Mouse (Mus musculus) MEL (cell line): ENCODE data around the gene Gm4846. TPM values are rescaled to one million over a fixed set of nuclear protein-coding genes. Genes with fewer than 3 reads are reported as not detected.
A peak's percentile ranks its signal among the peaks of the same experiment; 100 is the strongest.
"Not testable (repeated sequence)": the region's sequence is repeated elsewhere in the genome, so short reads cannot be mapped to it uniquely, and the experiment has no call there.

ENCODE experiments used
- DNase-seq: peaks from one replicate; pipeline ENCODE4 v3.0.0; 2011; ENCODE audit warnings: low read depth, low spot score
- H3K27ac ChIP-seq: 2 replicates; pipeline ENCODE4 v1.5.1; 2012; ENCODE audit warnings: low read depth, mild to moderate bottlenecking, control low read depth, low read length, moderate library complexity; ENCODE audit not compliant: control insufficient read depth
- H3K27me3 ChIP-seq, 2 experiments: fragments of 150-350 bp in 1 of 2; sonication (generic) in 1 of 2; 2 replicates each; pipeline ENCODE4 v1.6.1; 2012; ENCODE audit warnings: low read length in 2 of 2, mild to moderate bottlenecking in 2 of 2, improper control_type of control experiment in 1 of 2, moderate library complexity in 1 of 2; ENCODE audit not compliant: insufficient read depth in 2 of 2, control insufficient read depth in 1 of 2
- H3K36me3 ChIP-seq, 2 experiments: 2 replicates each; pipeline ENCODE4 v1.6.1; 2012 to 2014; ENCODE audit warnings: low read length in 2 of 2, improper control_type of control experiment in 1 of 2, inconsistent platforms in 1 of 2, mild to moderate bottlenecking in 1 of 2; ENCODE audit not compliant: insufficient read depth in 2 of 2, control insufficient read depth in 1 of 2
- H3K4me1 ChIP-seq, 2 experiments: fragments of 150-350 bp in 1 of 2; sonication (generic) in 1 of 2; 2 replicates each; pipeline ENCODE4 v1.6.1; 2012; ENCODE audit warnings: low read length in 2 of 2, improper control_type of control experiment in 1 of 2, mild to moderate bottlenecking in 1 of 2; ENCODE audit not compliant: insufficient read depth in 2 of 2, control insufficient read depth in 1 of 2
- H3K4me3 ChIP-seq, 2 experiments: fragments of 150-350 bp in 1 of 2; sonication (generic) in 1 of 2; 2 replicates each; pipeline ENCODE4 v1.5.1; 2012; ENCODE audit warnings: low read depth in 2 of 2, low read length in 2 of 2, mild to moderate bottlenecking in 2 of 2, moderate library complexity in 2 of 2, control low read depth in 1 of 2, improper control_type of control experiment in 1 of 2; ENCODE audit not compliant: control insufficient read depth in 1 of 2, insufficient read depth in 1 of 2
- H3K79me2 ChIP-seq: 2 replicates; pipeline ENCODE4 v1.6.1; 2012; ENCODE audit warnings: mild to moderate bottlenecking, low read length, moderate library complexity; ENCODE audit not compliant: control insufficient read depth, poor library complexity, insufficient read depth
- H3K9ac ChIP-seq: 2 replicates; pipeline ENCODE4 v1.6.1; 2012; ENCODE audit warnings: low read depth, mild to moderate bottlenecking, control low read depth, low read length, moderate library complexity; ENCODE audit not compliant: control insufficient read depth, poor library complexity, severe bottlenecking
- H3K9me3 ChIP-seq: fragments of 150-350 bp; sonication (generic); replicated peaks from 2 replicates; pipeline ENCODE4 v1.6.1; 2012; ENCODE audit warnings: mild to moderate bottlenecking, low read length, improper control_type of control experiment, moderate library complexity; ENCODE audit not compliant: insufficient read depth
- CHD1 ChIP-seq: IDR thresholded peaks from 2 replicates; pipeline ENCODE4 v1.6.1; 2012; ENCODE audit warnings: low read depth, mild to moderate bottlenecking, inconsistent platforms, low read length, improper control_type of control experiment
- CHD2 ChIP-seq: IDR thresholded peaks from 2 replicates; pipeline ENCODE4 v1.6.1; 2011; ENCODE audit warnings: low read length, improper control_type of control experiment
- E2F4 ChIP-seq: IDR thresholded peaks from 2 replicates; pipeline ENCODE4 v1.6.1; 2011; ENCODE audit warnings: low read depth, low read length, improper control_type of control experiment, borderline replicate concordance
- ELF1 ChIP-seq: IDR thresholded peaks from 2 replicates; pipeline ENCODE4 v1.6.1; 2014; ENCODE audit warnings: low read depth, mild to moderate bottlenecking, inconsistent platforms, low read length, improper control_type of control experiment, moderate library complexity
- HCFC1 ChIP-seq: IDR thresholded peaks from 2 replicates; pipeline ENCODE4 v1.6.1; 2012; ENCODE audit warnings: low read depth, mild to moderate bottlenecking, inconsistent platforms, low read length, improper control_type of control experiment, moderate library complexity
- MAX ChIP-seq: IDR thresholded peaks from 2 replicates; pipeline ENCODE4 v1.6.1; 2011; ENCODE audit warnings: low read length, improper control_type of control experiment
- MEF2A ChIP-seq: IDR thresholded peaks from 2 replicates; pipeline ENCODE4 v1.6.1; 2014; ENCODE audit warnings: low read depth, mild to moderate bottlenecking, inconsistent platforms, low read length, improper control_type of control experiment; ENCODE audit not compliant: poor library complexity, insufficient replicate concordance, severe bottlenecking; ENCODE audit errors: extremely low read depth
- MXI1 ChIP-seq: IDR thresholded peaks from 2 replicates; pipeline ENCODE4 v1.6.1; 2011; ENCODE audit warnings: mild to moderate bottlenecking, low read depth, low read length, improper control_type of control experiment
- NRF1 ChIP-seq: IDR thresholded peaks from 2 replicates; pipeline ENCODE4 v1.6.1; 2014; ENCODE audit warnings: low read depth, mild to moderate bottlenecking, inconsistent platforms, low read length, improper control_type of control experiment, moderate library complexity; ENCODE audit not compliant: poor library complexity, insufficient read depth, severe bottlenecking
- POLR2A ChIP-seq, 2 experiments: IDR thresholded peaks; 2 replicates each; pipeline ENCODE4 v1.6.1; 2011 to 2012; ENCODE audit warnings: low read length in 2 of 2, mild to moderate bottlenecking in 2 of 2, control low read depth in 1 of 2, improper control_type of control experiment in 1 of 2, low read depth in 1 of 2, moderate library complexity in 1 of 2; ENCODE audit not compliant: control insufficient read depth in 1 of 2, insufficient read depth in 1 of 2, poor library complexity in 1 of 2
- POLR2AphosphoS5 ChIP-seq: IDR thresholded peaks from 2 replicates; pipeline ENCODE4 v1.6.1; 2012; ENCODE audit warnings: low read depth, borderline replicate concordance, mild to moderate bottlenecking, inconsistent platforms, low read length, moderate library complexity, mixed read lengths
- RAD21 ChIP-seq: IDR thresholded peaks from 2 replicates; pipeline ENCODE4 v1.6.1; 2011; ENCODE audit warnings: mild to moderate bottlenecking, low read depth, low read length, improper control_type of control experiment
- UBTF ChIP-seq: IDR thresholded peaks from 2 replicates; pipeline ENCODE4 v1.6.1; 2012; ENCODE audit warnings: low read depth, mild to moderate bottlenecking, inconsistent platforms, low read length, improper control_type of control experiment, moderate library complexity, borderline replicate concordance; ENCODE audit not compliant: insufficient read depth
- ZC3H11A ChIP-seq: IDR thresholded peaks from 2 replicates; pipeline ENCODE4 v1.6.1; 2012; ENCODE audit warnings: low read depth, mild to moderate bottlenecking, inconsistent platforms, low read length, improper control_type of control experiment
- ZKSCAN1 ChIP-seq: IDR thresholded peaks from 2 replicates; pipeline ENCODE4 v1.6.1; 2012; ENCODE audit warnings: low read depth, mild to moderate bottlenecking, inconsistent platforms, low read length, improper control_type of control experiment, moderate library complexity
- polyA plus RNA-seq, 2 experiments: library from polyadenylated mRNA; stranded (reverse) in 1 of 2; unstranded in 1 of 2; fragments of >175 nt in 1 of 2; fragments of >200 nt in 1 of 2; gene quantifications; 2 replicates each; pipeline versions ENCODE4 v1.2.1 to v1.2.4; 2012; ENCODE audit warnings: low replicate concordance in 2 of 2, low read depth in 1 of 2; ENCODE audit not compliant: insufficient read length in 2 of 2, insufficient read depth in 1 of 2, missing spikeins in 1 of 2
- total RNA-seq: library from RNA; depleted of rRNA; stranded (reverse); fragments of 300-350 nt; gene quantifications from 2 replicates; pipeline ENCODE4 v1.2.3, GENCODE M21; 2012; rRNA removed

Gm4846 gene
- total RNA-seq = not detected in 2 replicates
- not detected for polyA plus RNA-seq

DNA sequence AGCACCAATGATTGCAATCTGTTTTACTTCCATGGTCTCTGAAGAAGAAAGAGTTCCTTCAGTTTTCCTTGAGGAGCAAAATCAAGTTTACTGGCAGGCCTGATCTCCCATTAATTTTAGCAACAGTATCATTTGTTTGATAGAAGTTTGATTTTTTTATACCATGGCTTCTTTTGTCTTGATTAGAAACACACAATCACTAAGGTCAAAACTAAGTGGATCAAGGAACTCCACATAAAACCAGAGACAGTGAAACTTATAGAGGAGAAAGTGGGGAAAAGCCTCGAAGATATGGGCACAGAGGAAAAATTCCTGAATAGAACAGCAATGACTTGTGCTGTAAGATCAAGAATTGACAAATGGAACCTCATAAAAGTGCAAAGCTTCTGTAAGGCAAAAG is at the start of gene Gm4846:
Gm4846 (minus strand) TSS at position 101 of the 400 bp plus-strand sequence.
- H3K27ac ChIP-seq, H3K9ac ChIP-seq, H3K27me3 ChIP-seq, H3K36me3 ChIP-seq, H3K4me1 ChIP-seq, DNase-seq, H3K9me3 ChIP-seq, H3K4me3 ChIP-seq, H3K79me2 ChIP-seq: not testable (repeated sequence)

GRCm38 (mm10) chr1:166531521-166531920 is 34.1 kb upstream of the Gm4846 start:
- not testable (repeated sequence) for H3K36me3 ChIP-seq, H3K4me1 ChIP-seq, DNase-seq, H3K9ac ChIP-seq, H3K27me3 ChIP-seq, H3K27ac ChIP-seq, H3K79me2 ChIP-seq, H3K4me3 ChIP-seq, H3K9me3 ChIP-seq

DNA sequence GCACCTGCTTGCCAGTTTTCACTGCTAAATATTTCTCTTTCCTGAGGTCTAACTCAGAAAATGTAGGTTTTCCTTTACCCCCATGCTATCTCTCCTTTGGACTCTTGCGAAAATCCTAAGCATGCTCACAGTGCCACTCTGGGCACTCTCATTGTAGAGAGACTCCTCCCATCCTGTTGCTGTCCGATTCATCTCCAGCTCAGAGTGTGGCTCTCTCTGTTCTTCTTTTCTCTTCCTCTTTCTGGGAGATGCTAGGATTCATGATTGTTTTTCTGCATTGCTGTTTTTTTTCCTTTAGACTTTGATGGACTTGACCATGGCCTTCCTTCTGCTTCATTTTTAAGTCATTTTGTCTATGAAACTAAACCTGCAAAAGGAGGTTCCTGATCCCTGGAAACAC is 27.3 kb upstream of the Gm4846 start:
- H3K27me3 ChIP-seq, H3K4me1 ChIP-seq, H3K4me3 ChIP-seq, H3K27ac ChIP-seq, H3K36me3 ChIP-seq, H3K79me2 ChIP-seq, H3K9ac ChIP-seq, H3K9me3 ChIP-seq: not testable (repeated sequence)
- DNase-seq = peak; percentile 5

DNA sequence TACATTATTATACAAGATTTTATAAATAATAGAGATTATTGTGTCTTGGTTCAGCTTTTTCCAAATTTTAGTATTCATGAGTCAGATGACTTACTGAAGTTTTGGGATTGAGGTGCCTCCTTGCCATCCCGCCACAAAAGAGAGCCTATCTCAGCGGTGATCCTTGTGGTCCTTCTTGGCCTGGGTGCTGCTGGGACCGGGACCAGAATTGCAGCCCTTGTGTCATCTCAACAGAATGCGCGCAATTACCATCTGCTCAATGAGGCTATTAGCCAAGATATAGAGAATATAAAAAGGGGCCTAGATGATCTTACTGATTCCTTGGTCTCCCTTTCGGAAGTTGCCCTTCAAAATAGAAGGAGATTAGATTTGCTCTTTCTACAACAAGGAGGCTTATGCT is 22.2 kb upstream of the Gm4846 start:
- H3K36me3 ChIP-seq, DNase-seq, H3K27ac ChIP-seq, H3K9me3 ChIP-seq, H3K4me1 ChIP-seq, H3K4me3 ChIP-seq, H3K27me3 ChIP-seq, H3K79me2 ChIP-seq, H3K9ac ChIP-seq: not testable (repeated sequence)

- no peak overlapping the region for H3K4me3 ChIP-seq
- no peak for DNase-seq
- H3K27me3 ChIP-seq = no peaks in the 10 kb centered on the region
- H3K9ac ChIP-seq = no peak overlapping the region
- H3K36me3 ChIP-seq = no peaks in the 10 kb centered on the region
- no peaks in the 10 kb centered on the region for H3K9me3 ChIP-seq
- no peaks in the 10 kb centered on the region for H3K4me1 ChIP-seq
- no peak overlapping the region for H3K27ac ChIP-seq
- H3K79me2 ChIP-seq = no peaks in the 10 kb centered on the region
- TF ChIP-seq ZKSCAN1 (no peak), ELF1 (no peak), E2F4 (no peak), NRF1 (no peak), HCFC1 (no peak), POLR2AphosphoS5 (no peak), CHD2 (no peak), UBTF (no peak), RAD21 (no peak), POLR2A (IDR thresholded peaks at IDR 0.05; ENCODE audit: control insufficient read depth in 1 of 2, insufficient read depth in 1 of 2, low read depth in 1 of 2, low read length in 2 of 2, poor library complexity in 1 of 2) (no peak), CHD1 (no peak), ZC3H11A (no peak), MEF2A (no peak), MAX (no peak), MXI1 (no peak)
Observed at GRCm38 (mm10) chr1:166516556-166516955, 19.2 kb upstream of the Gm4846 start.
